ENCODE assay signal across 8 mouse cellular contexts in genomic region chr2:76338215-76339156, GRCm38 (mm10). TPM values are rescaled to one million over a fixed set of nuclear protein-coding genes. Genes with fewer than 3 reads are reported as not detected.
A peak's percentile ranks its signal among the peaks of the same experiment; 100 is the strongest.
DNase-seq lines count a peak whose midpoint lies in the region; ATAC-seq and TF ChIP-seq lines count a peak whose summit lies in the region.

Gene Pde11a, minus strand, starts transcription at chr2:76338774.

- peak within 1 kb of the TSS; percentile 88 for H3K4me2 ChIP-seq in forebrain, embryonic 11.5 days (ENCODE audit: low read depth, low read length, severe bottlenecking)
- peak within 1 kb of the TSS; percentile 93 for H3K4me2 ChIP-seq in limb, embryonic 15.5 days
- peak within 1 kb of the TSS; percentile 98 for H3K4me2 ChIP-seq in midbrain, embryonic 16.5 days (ENCODE audit: low read length)

- POLR2A ChIA-PET in Patski (lab: Charles Lee), result no interaction called here

- CTCF ChIA-PET in Patski (lab: Charles Lee), result no interaction called here

- 19% methylated on average over 39 of the region's 41 CpGs for WGBS in forebrain, embryonic 11.5 days
- WGBS in limb, embryonic 15.5 days, result 16% methylated on average over 40 of the region's 41 CpGs
- WGBS in midbrain, embryonic 16.5 days, result 22% methylated on average over 31 of the region's 41 CpGs

- no peak within 1 kb of the TSS for H3K27ac ChIP-seq in forebrain, embryonic 11.5 days (ENCODE audit: low read depth, low read length)
- no peak within 1 kb of the TSS for H3K27ac ChIP-seq in limb, embryonic 15.5 days
- no peak within 1 kb of the TSS for H3K27ac ChIP-seq in midbrain, embryonic 16.5 days (ENCODE audit: low read length)

- TF ChIP-seq CTCF in Patski (IDR thresholded peaks at IDR 0.05), result no peak

- peak within 1 kb of the TSS; percentile 55 for H3K9ac ChIP-seq in forebrain, embryonic 11.5 days (ENCODE audit: low read length)
- H3K9ac ChIP-seq in limb, embryonic 15.5 days, result peak within 1 kb of the TSS; percentile 37; the same call in 1 of the 2 replicates
- H3K9ac ChIP-seq in midbrain, embryonic 16.5 days (ENCODE audit: low read depth, low read length), result peak within 1 kb of the TSS; percentile 74

- H3K4me3 ChIP-seq in forebrain, embryonic 11.5 days (ENCODE audit: low read depth, low read length), result peak within 1 kb of the TSS; percentile 35
- H3K4me3 ChIP-seq in limb, embryonic 15.5 days, result peak within 1 kb of the TSS; percentile 45
- peak within 1 kb of the TSS; percentile 58 for H3K4me3 ChIP-seq in midbrain, embryonic 16.5 days (ENCODE audit: low read depth, low read length)

- peaks cover 23% of the 10 kb centered on the region for H3K27me3 ChIP-seq in Patski
- H3K27me3 ChIP-seq in forebrain, embryonic 11.5 days (ENCODE audit: control insufficient read depth, insufficient read depth, low read length), result no peaks in the 10 kb centered on the region; the same call in 1 of the 2 replicates
- H3K27me3 ChIP-seq in limb, embryonic 15.5 days, result peaks cover 17% of the 10 kb centered on the region
- H3K27me3 ChIP-seq in midbrain, embryonic 16.5 days (ENCODE audit: control insufficient read depth, insufficient read depth, low read depth, low read length), result peaks cover 2% of the 10 kb centered on the region

- peak; percentile 53; the same call in 1 of the 2 replicates for ATAC-seq in cerebellum, adult (ENCODE audit: insufficient number of reproducible peaks, low FRiP score, low TSS enrichment)
- ATAC-seq in Patski, result peak; percentile 60
- peak; percentile 72 for ATAC-seq in forebrain, embryonic 11.5 days (replicated peaks; ENCODE audit: low FRiP score)
- no peak; the same call in 1 of the 2 replicates for ATAC-seq in limb, embryonic 15.5 days (ENCODE audit: insufficient number of reproducible peaks, low FRiP score, low TSS enrichment, low read depth)
- peak; percentile 81 for ATAC-seq in midbrain, embryonic 16.5 days

- in situ Hi-C loops in Patski (cut with MboI; ENCODE audit: low pct_unique_long_range_greater_than_20kb), result no loop called here

- H3K4me1 ChIP-seq in forebrain, embryonic 11.5 days (replicated peaks; ENCODE audit: control insufficient read depth, insufficient read depth, low read length), result 0 out of 2 replicates have a peak, but pooled peaks cover 3% of the 10 kb centered on the region
- H3K4me1 ChIP-seq in limb, embryonic 15.5 days, result peaks cover 8% of the 10 kb centered on the region; the same call in 1 of the 2 replicates
- H3K4me1 ChIP-seq in midbrain, embryonic 16.5 days (ENCODE audit: control insufficient read depth, insufficient read depth, low read length), result peaks cover 12% of the 10 kb centered on the region

- no peaks in the 10 kb centered on the region for H3K9me3 ChIP-seq in forebrain, embryonic 11.5 days (ENCODE audit: control insufficient read depth, low read length)
- H3K9me3 ChIP-seq in limb, embryonic 15.5 days, result no peaks in the 10 kb centered on the region
- H3K9me3 ChIP-seq in midbrain, embryonic 16.5 days (replicated peaks; ENCODE audit: control insufficient read depth, low read length, poor library complexity, severe bottlenecking), result no peaks in the 10 kb centered on the region

- no peak for DNase-seq in cerebellum, adult 9-11 months
- DNase-seq in Patski (ENCODE audit: low read depth, low spot score), result no peak
- peak; percentile 66 for DNase-seq in forebrain, embryonic 11.5 days (ENCODE audit: low spot score)
- DNase-seq in induced T-regulatory cell, adult 2 months (ENCODE audit: low read depth), result peak; percentile 10
- no peak for DNase-seq in natural killer cell, adult 2 months (ENCODE audit: low spot score in 2 of 2)

- H3K36me3 ChIP-seq in forebrain, embryonic 11.5 days (ENCODE audit: control insufficient read depth, insufficient read depth, low read length), result no peaks in the 10 kb centered on the region
- H3K36me3 ChIP-seq in limb, embryonic 15.5 days, result no peaks in the 10 kb centered on the region
- no peaks in the 10 kb centered on the region for H3K36me3 ChIP-seq in midbrain, embryonic 16.5 days (ENCODE audit: control insufficient read depth, insufficient read depth, low read length)

RNA-seq across cellular contexts. Expression of gene Pde11a, which starts in this region (rescaled TPM):
- 0.04 TPM for polyA plus RNA-seq in Patski (2021)
- polyA plus RNA-seq in forebrain, embryonic 11.5 days (2014; fragmentation: Nextera tagmentation; extraction: Ambion mirVana), result 0.12 TPM in 1 of 2 replicates, not detected in the other
- 0.29 and 0.50 TPM in 2 replicates for polyA plus RNA-seq in limb, embryonic 15.5 days (2015; fragmentation: Nextera tagmentation; extraction: Ambion mirVana)
- polyA plus RNA-seq in midbrain, embryonic 16.5 days (2015; fragmentation: Nextera tagmentation; extraction: Ambion mirVana), result 0.54 and 0.77 TPM in 2 replicates

Comparison
In these comparisons a context has a peak if more than half of its experiments do, and no peak if none do; other contexts are left out.
1. Peak in ATAC-seq in Patski; RNA of the gene not detected or under 1 TPM.
2. Peak in DNase-seq, ATAC-seq, H3K4me3 ChIP-seq, H3K9ac ChIP-seq and H3K4me2 ChIP-seq in forebrain, embryonic 11.5 days; RNA of the gene not detected or under 1 TPM.
3. Peak in ATAC-seq, H3K4me3 ChIP-seq, H3K9ac ChIP-seq and H3K4me2 ChIP-seq in midbrain, embryonic 16.5 days; RNA of the gene not detected or under 1 TPM.